Mouse (Mus musculus) stomach, embryonic 16.5 days (tissue): Measurements from ENCODE around the gene Cib2. TPM values are rescaled to one million over a fixed set of nuclear protein-coding genes. Genes with fewer than 3 reads are reported as not detected.

Source experiments
- ATAC-seq: fragments of 200-750 bp; cut with Nextera tagmentation; 2 replicates; pipeline ENCODE4 v1.8.0; 2017; ENCODE audit warnings: moderate number of reproducible peaks, moderate TSS enrichment; ENCODE audit not compliant: insufficient read depth, low FRiP score
- H3K27ac ChIP-seq: fragments of 300-500 bp; sonication (generic); 2 replicates; pipeline ENCODE4 v1.5.1; 2014; ENCODE audit warnings: low read length
- H3K27me3 ChIP-seq: fragments of 300-500 bp; sonication (generic); 2 replicates; pipeline ENCODE4 v1.6.1; 2014; ENCODE audit warnings: low read length, control low read depth, mixed read lengths; ENCODE audit not compliant: control insufficient read depth, insufficient read depth
- H3K36me3 ChIP-seq: fragments of 300-500 bp; sonication (generic); 2 replicates; pipeline ENCODE4 v1.6.1; 2014; ENCODE audit warnings: low read length; ENCODE audit not compliant: control insufficient read depth, insufficient read depth
- H3K4me1 ChIP-seq: fragments of 300-500 bp; sonication (generic); 2 replicates; pipeline ENCODE4 v1.6.1; 2014; ENCODE audit warnings: low read length, control low read depth, mixed read lengths; ENCODE audit not compliant: control insufficient read depth, insufficient read depth
- H3K4me2 ChIP-seq: fragments of 300-500 bp; sonication (generic); 2 replicates; pipeline ENCODE4 v1.6.1; 2014; ENCODE audit warnings: low read depth, low read length, mixed read lengths
- H3K4me3 ChIP-seq: fragments of 300-500 bp; sonication (generic); replicated peaks from 2 replicates; pipeline ENCODE4 v1.5.1; 2014; ENCODE audit warnings: mild to moderate bottlenecking, low read length
- H3K9ac ChIP-seq: fragments of 300-500 bp; sonication (generic); 2 replicates; pipeline ENCODE4 v1.6.1; 2014; ENCODE audit warnings: low read length
- H3K9me3 ChIP-seq: fragments of 300-500 bp; sonication (generic); replicated peaks from 2 replicates; pipeline ENCODE4 v1.6.1; 2016; ENCODE audit warnings: low read length, control low read depth; ENCODE audit not compliant: control insufficient read depth
- WGBS: fragments of 180-500 bp; shearing (Covaris S2); extraction: QIAGEN DNeasy Blood & Tissue Kit; methylation state at CpG from one replicate; pipeline ENCODE4 v1.1.7; 2014; 5-methylcytosine and 5-hydroxymethylcytosine counted together
- polyA plus RNA-seq: library from polyadenylated mRNA; unstranded; fragments of >200 nt; fragmentation: Nextera tagmentation; extraction: Ambion mirVana; gene quantifications from 2 replicates; pipeline ENCODE4 v1.2.1, GENCODE M21; 2015

Gene Cib2
- polyA plus RNA-seq, 1 experiment from 2014 or later, result 8.5 TPM

- Histone ChIP-seq H3K4me2 (no peak overlapping the region), H3K27me3 (no peaks in the 10 kb centered on the region), H3K4me3 (no peak overlapping the region), H3K4me1 (no peaks in the 10 kb centered on the region), H3K9me3 (no peaks in the 10 kb centered on the region), H3K36me3 (no peaks in the 10 kb centered on the region), H3K27ac (no peak overlapping the region), H3K9ac (no peak overlapping the region)
- 96% methylated on average over 3 of the region's 3 CpGs for WGBS
- ATAC-seq, result no peak
Observed at GRCm38 (mm10) chr9:54538244-54538643, 21.8 kb downstream of the Cib2 start.

- WGBS, result 69% methylated on average over 3 of the region's 3 CpGs
- H3K9me3 ChIP-seq, result no peaks in the 10 kb centered on the region
- H3K27me3 ChIP-seq, result no peaks in the 10 kb centered on the region
- no peak for ATAC-seq
- no peaks in the 10 kb centered on the region for H3K36me3 ChIP-seq
- no peak overlapping the region for H3K4me3 ChIP-seq
- H3K9ac ChIP-seq, result no peak overlapping the region
- H3K4me2 ChIP-seq, result no peak overlapping the region
- no peaks in the 10 kb centered on the region for H3K4me1 ChIP-seq
- H3K27ac ChIP-seq, result no peak overlapping the region
Observed at GRCm38 (mm10) chr9:54537480-54537879, 22.5 kb downstream of the Cib2 start.

- Histone ChIP-seq H3K4me3 (no peak overlapping the region), H3K9ac (no peak overlapping the region), H3K36me3 (no peaks in the 10 kb centered on the region), H3K9me3 (no peaks in the 10 kb centered on the region), H3K4me1 (no peaks in the 10 kb centered on the region), H3K27ac (no peak overlapping the region), H3K27me3 (no peaks in the 10 kb centered on the region), H3K4me2 (no peak overlapping the region)
- ATAC-seq, result no peak
- 40% methylated on average over 4 of the region's 4 CpGs for WGBS
Observed at GRCm38 (mm10) chr9:54537030-54537429, 23.0 kb downstream of the Cib2 start.

- 77% methylated on average over 7 of the region's 7 CpGs for WGBS
Observed at GRCm38 (mm10) chr9:54536236-54536635, 23.8 kb downstream of the Cib2 start.

GRCm38 (mm10) chr9:54533975-54534374 lies 26.0 kb downstream of the Cib2 start:
- Histone ChIP-seq H3K36me3 (no peaks in the 10 kb centered on the region), H3K27ac (no peak overlapping the region), H3K4me1 (no peaks in the 10 kb centered on the region), H3K27me3 (no peaks in the 10 kb centered on the region), H3K9me3 (no peaks in the 10 kb centered on the region), H3K9ac (no peak overlapping the region), H3K4me2 (no peak overlapping the region), H3K4me3 (no peak overlapping the region)
- 0 out of 2 replicates have a peak, but pooled peaks have one; percentile 29 for ATAC-seq
- 62% methylated on average over 5 of the region's 5 CpGs for WGBS

More at GRCm38 (mm10) chr9:54536236-54536635, 23.8 kb downstream of the Cib2 start:
- no peaks in the 10 kb centered on the region for H3K9me3 ChIP-seq
- H3K4me1 ChIP-seq, result no peaks in the 10 kb centered on the region
- no peaks in the 10 kb centered on the region for H3K27me3 ChIP-seq
- H3K4me3 ChIP-seq, result no peak overlapping the region
- no peak overlapping the region for H3K4me2 ChIP-seq
- ATAC-seq, result no peak
- no peak overlapping the region for H3K9ac ChIP-seq
- no peaks in the 10 kb centered on the region for H3K36me3 ChIP-seq
- no peak overlapping the region for H3K27ac ChIP-seq

- no peak overlapping the region for H3K4me2 ChIP-seq
- H3K4me3 ChIP-seq, result no peak overlapping the region
- no peaks in the 10 kb centered on the region for H3K4me1 ChIP-seq
- no peaks in the 10 kb centered on the region for H3K27me3 ChIP-seq
- no peak overlapping the region for H3K27ac ChIP-seq
- H3K9ac ChIP-seq, result no peak overlapping the region
- no peaks in the 10 kb centered on the region for H3K36me3 ChIP-seq
- ATAC-seq, result no peak
- 84% methylated on average over 2 of the region's 2 CpGs for WGBS
- no peaks in the 10 kb centered on the region for H3K9me3 ChIP-seq
Observed at GRCm38 (mm10) chr9:54532926-54533325, 27.1 kb downstream of the Cib2 start.

- no peak for ATAC-seq
- Histone ChIP-seq H3K27me3 (no peaks in the 10 kb centered on the region), H3K36me3 (no peaks in the 10 kb centered on the region), H3K9me3 (no peaks in the 10 kb centered on the region), H3K9ac (no peak overlapping the region), H3K4me3 (no peak overlapping the region), H3K4me2 (no peak overlapping the region), H3K4me1 (no peaks in the 10 kb centered on the region), H3K27ac (no peak overlapping the region)
Observed at GRCm38 (mm10) chr9:54531421-54531820, 28.6 kb downstream of the Cib2 start.

GRCm38 (mm10) chr9:54530836-54531235 lies 29.2 kb downstream of the Cib2 start:
- Histone ChIP-seq H3K36me3 (no peaks in the 10 kb centered on the region), H3K4me1 (no peaks in the 10 kb centered on the region), H3K4me3 (no peak overlapping the region), H3K9ac (no peak overlapping the region), H3K27me3 (no peaks in the 10 kb centered on the region), H3K9me3 (no peaks in the 10 kb centered on the region), H3K4me2 (no peak overlapping the region), H3K27ac (no peak overlapping the region)
- ATAC-seq, result no peak
- WGBS, result 84% methylated on average over 6 of the region's 6 CpGs

- WGBS, result 60% methylated on average over 2 of the region's 2 CpGs
- Histone ChIP-seq H3K4me3 (no peak overlapping the region), H3K9ac (no peak overlapping the region), H3K27ac (no peak overlapping the region), H3K27me3 (no peaks in the 10 kb centered on the region), H3K4me2 (no peak overlapping the region), H3K4me1 (no peaks in the 10 kb centered on the region), H3K36me3 (no peaks in the 10 kb centered on the region), H3K9me3 (no peaks in the 10 kb centered on the region)
- ATAC-seq, result no peak
Observed at GRCm38 (mm10) chr9:54529950-54530349, 30.1 kb downstream of the Cib2 start.

GRCm38 (mm10) chr9:54527694-54528093 lies 32.3 kb downstream of the Cib2 start:
- 73% methylated on average over 7 of the region's 7 CpGs for WGBS
- no peak overlapping the region for H3K4me2 ChIP-seq
- H3K27me3 ChIP-seq, result no peaks in the 10 kb centered on the region
- ATAC-seq, result no peak
- no peak overlapping the region for H3K9ac ChIP-seq
- no peaks in the 10 kb centered on the region for H3K4me1 ChIP-seq
- no peak overlapping the region for H3K27ac ChIP-seq
- H3K9me3 ChIP-seq, result no peaks in the 10 kb centered on the region
- no peaks in the 10 kb centered on the region for H3K36me3 ChIP-seq
- no peak overlapping the region for H3K4me3 ChIP-seq
